Mouse (Mus musculus) layer of hippocampus, adult 6 months (tissue): ENCODE measurements around the gene Gm5269. TPM values are rescaled to one million over a fixed set of nuclear protein-coding genes. Genes with fewer than 3 reads are reported as not detected.

Experiments used
- long read RNA-seq, 2 experiments: library from polyadenylated mRNA; unstranded; transcript quantifications; one replicate each; pipeline ENCODE4 v2.0.0; 2019 to 2020
- polyA plus RNA-seq: library from polyadenylated mRNA; unstranded; fragments of <200 nt; fragmentation: Nextera tagmentation; gene quantifications from 2 replicates; pipeline ENCODE4 v1.2.3, GENCODE M21; 2021

Gene Gm5269
- not detected in 2 replicates for polyA plus RNA-seq
- long read RNA-seq, experiment 1, result 0 reads
- long read RNA-seq, experiment 2, result 0 reads

GRCm38 (mm10) chr1:45890173-45890572 lies at the start of gene Gm5269:
Gene Gm5269, minus strand, starts transcription at chr1:45890273.

DNA sequence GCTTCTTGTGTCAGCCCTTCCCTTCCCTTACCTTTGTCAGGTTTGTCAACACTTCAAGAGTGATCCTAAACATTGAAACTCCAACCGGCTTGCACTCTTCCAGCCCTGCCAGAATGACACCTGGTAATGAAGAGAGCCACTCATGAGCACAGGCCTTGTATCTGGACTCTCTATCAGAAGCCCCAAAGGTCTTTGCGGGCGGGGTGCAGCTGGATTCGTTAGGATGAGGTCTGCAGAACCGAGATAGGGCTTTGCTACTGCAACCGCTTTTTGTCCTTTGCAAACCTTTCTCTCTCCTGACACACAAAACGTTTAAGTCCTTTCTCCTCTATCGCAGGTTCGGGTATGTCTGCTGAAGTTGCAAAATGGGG lies 36.3 kb upstream of the Gm5269 start, which contains the start of gene Slc40a1:
Gene Slc40a1, minus strand, starts transcription at position 131 of the 371 bp plus-strand sequence.

Other genes with a start within 250 kb of the Gm5269 start
- 25.5 and 31.9 TPM in 2 replicates for gene Wdr75, start 95.1 kb downstream of the Gm5269 start, polyA plus RNA-seq
- 13.4 and 17.0 TPM in 2 replicates for gene Slc40a1, start 36.2 kb upstream of the Gm5269 start, polyA plus RNA-seq
- 0.39 and 0.40 TPM in 2 replicates for gene Dnah7b, start 176.0 kb upstream of the Gm5269 start, polyA plus RNA-seq